Mouse (Mus musculus): ENCODE results near the gene Hfe2. TPM values are rescaled to one million over a fixed set of nuclear protein-coding genes. Genes with fewer than 3 reads are reported as not detected.

Gene Hfe2
- polyA plus RNA-seq, 1 experiment from 2014 or later = 0.57 TPM

- no peaks in the 10 kb centered on the region for H3K9me3 ChIP-seq (ENCODE audit: control insufficient read depth, low read length)
- H3K27ac ChIP-seq (ENCODE audit: low read length) = no peak overlapping the region
- no peak overlapping the region for H3K4me3 ChIP-seq (ENCODE audit: low read length)
- 41% methylated on average over 5 of the region's 5 CpGs for WGBS
- no peaks in the 10 kb centered on the region for H3K36me3 ChIP-seq (ENCODE audit: control insufficient read depth, insufficient read depth, low read length)
- H3K4me2 ChIP-seq (ENCODE audit: low read depth, low read length) = no peak overlapping the region
- peaks cover 6% of the 10 kb centered on the region for H3K27me3 ChIP-seq (ENCODE audit: control insufficient read depth, insufficient read depth, low read depth, low read length)
- H3K4me1 ChIP-seq (replicated peaks; ENCODE audit: control insufficient read depth, insufficient read depth, low read length) = no peaks in the 10 kb centered on the region
- no peak overlapping the region for H3K9ac ChIP-seq (ENCODE audit: low read length)
- ATAC-seq (ENCODE audit: low read depth) = no peak
Observed at GRCm38 (mm10) chr3:96520171-96520570, 4.8 kb upstream of the Hfe2 start.

GRCm38 (mm10) chr3:96522149-96522548 lies 2.8 kb upstream of the Hfe2 start:
- Histone ChIP-seq H3K9ac (ENCODE audit: low read length) (no peak overlapping the region), H3K36me3 (ENCODE audit: control insufficient read depth, insufficient read depth, low read length) (no peaks in the 10 kb centered on the region), H3K4me3 (ENCODE audit: low read length) (no peak overlapping the region), H3K27me3 (ENCODE audit: control insufficient read depth, insufficient read depth, low read depth, low read length) (peaks cover 25% of the 10 kb centered on the region), H3K9me3 (ENCODE audit: control insufficient read depth, low read length) (no peaks in the 10 kb centered on the region), H3K4me2 (ENCODE audit: low read depth, low read length) (no peak overlapping the region), H3K4me1 (replicated peaks; ENCODE audit: control insufficient read depth, insufficient read depth, low read length) (peaks cover 4% of the 10 kb centered on the region), H3K27ac (ENCODE audit: low read length) (no peak overlapping the region)
- WGBS = 53% methylated on average over 4 of the region's 4 CpGs
- ATAC-seq (ENCODE audit: low read depth) = no peak

DNA sequence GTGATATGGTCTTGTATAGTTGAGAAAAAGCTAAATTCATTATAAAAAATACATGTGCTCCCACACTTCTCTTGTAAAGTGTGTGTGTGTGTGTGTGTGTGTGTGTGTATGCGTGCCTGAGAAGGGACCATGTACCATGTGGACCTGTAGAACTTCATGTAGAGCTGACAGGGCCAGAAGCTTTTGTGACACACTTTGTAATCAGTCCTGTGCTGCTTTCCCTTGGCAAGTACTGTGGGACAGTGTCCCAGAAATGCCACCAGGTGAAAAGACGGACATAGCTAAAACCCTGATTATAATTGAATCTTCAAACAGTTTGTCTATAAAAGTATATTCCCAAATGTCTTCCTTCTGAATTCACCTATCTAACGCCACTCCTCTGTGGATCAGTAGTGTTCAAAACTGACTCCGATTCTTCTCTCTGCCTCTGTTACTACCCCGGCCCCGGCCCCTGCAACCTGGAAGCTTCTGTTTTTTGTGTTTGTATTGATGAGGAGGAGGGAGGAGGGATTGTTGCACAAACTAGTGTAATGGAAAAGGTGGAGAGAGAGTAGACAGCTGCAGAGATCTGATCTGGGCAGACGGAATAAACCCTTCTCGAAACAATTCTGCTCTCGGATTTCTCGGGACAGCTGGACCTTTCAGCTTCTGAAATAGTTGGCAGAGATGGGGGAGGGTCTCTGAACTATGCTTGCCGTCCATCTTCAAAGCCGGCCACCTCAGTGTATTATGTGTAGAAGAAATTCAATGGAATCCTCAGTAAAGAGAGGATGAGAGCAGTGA lies 753 bp upstream of the Hfe2 start:
- H3K4me3 ChIP-seq (ENCODE audit: low read length) = no peak overlapping the region
- WGBS = 58% methylated on average over 12 of the region's 12 CpGs
- peaks cover 43% of the 10 kb centered on the region for H3K27me3 ChIP-seq (ENCODE audit: control insufficient read depth, insufficient read depth, low read depth, low read length)
- peaks cover 6% of the 10 kb centered on the region for H3K4me1 ChIP-seq (replicated peaks; ENCODE audit: control insufficient read depth, insufficient read depth, low read length)
- no peaks in the 10 kb centered on the region for H3K9me3 ChIP-seq (ENCODE audit: control insufficient read depth, low read length)
- H3K4me2 ChIP-seq (ENCODE audit: low read depth, low read length) = no peak overlapping the region
- no peaks in the 10 kb centered on the region for H3K36me3 ChIP-seq (ENCODE audit: control insufficient read depth, insufficient read depth, low read length)
- no peak overlapping the region for H3K9ac ChIP-seq (ENCODE audit: low read length)
- no peak for ATAC-seq (ENCODE audit: low read depth)
- no peak overlapping the region for H3K27ac ChIP-seq (ENCODE audit: low read length)

- H3K4me2 ChIP-seq (ENCODE audit: low read depth, low read length) = no peak overlapping the region
- H3K9ac ChIP-seq (ENCODE audit: low read length) = no peak overlapping the region
- peaks cover 6% of the 10 kb centered on the region for H3K4me1 ChIP-seq (replicated peaks; ENCODE audit: control insufficient read depth, insufficient read depth, low read length)
- H3K9me3 ChIP-seq (ENCODE audit: control insufficient read depth, low read length) = no peaks in the 10 kb centered on the region
- no peak overlapping the region for H3K27ac ChIP-seq (ENCODE audit: low read length)
- ATAC-seq (ENCODE audit: low read depth) = no peak
- peaks cover 43% of the 10 kb centered on the region for H3K27me3 ChIP-seq (ENCODE audit: control insufficient read depth, insufficient read depth, low read depth, low read length)
- 73% methylated on average over 11 of the region's 11 CpGs for WGBS
- no peak overlapping the region for H3K4me3 ChIP-seq (ENCODE audit: low read length)
- H3K36me3 ChIP-seq (ENCODE audit: control insufficient read depth, insufficient read depth, low read length) = no peaks in the 10 kb centered on the region
Observed at GRCm38 (mm10) chr3:96526013-96526762, 1.2 kb downstream of the Hfe2 start.

GRCm38 (mm10) chr3:96526864-96527542 lies 2.0 kb downstream of the Hfe2 start:
- whole genome bisulfite sequencing = 5% methylated on average over 44 of the region's 44 CpGs
- Histone ChIP-seq H3K4me3 (ENCODE audit: low read length) (peak overlapping the region; percentile 46), H3K27me3 (ENCODE audit: control insufficient read depth, insufficient read depth, low read depth, low read length) (peaks cover 43% of the 10 kb centered on the region), H3K36me3 (ENCODE audit: control insufficient read depth, insufficient read depth, low read length) (no peaks in the 10 kb centered on the region), H3K9me3 (ENCODE audit: control insufficient read depth, low read length) (no peaks in the 10 kb centered on the region), H3K9ac (ENCODE audit: low read length) (no peak overlapping the region), H3K4me2 (ENCODE audit: low read depth, low read length) (peak overlapping the region; percentile 66), H3K27ac (ENCODE audit: low read length) (no peak overlapping the region), H3K4me1 (replicated peaks; ENCODE audit: control insufficient read depth, insufficient read depth, low read length) (peaks cover 6% of the 10 kb centered on the region)
- ATAC-seq (ENCODE audit: low read depth) = no peak

DNA sequence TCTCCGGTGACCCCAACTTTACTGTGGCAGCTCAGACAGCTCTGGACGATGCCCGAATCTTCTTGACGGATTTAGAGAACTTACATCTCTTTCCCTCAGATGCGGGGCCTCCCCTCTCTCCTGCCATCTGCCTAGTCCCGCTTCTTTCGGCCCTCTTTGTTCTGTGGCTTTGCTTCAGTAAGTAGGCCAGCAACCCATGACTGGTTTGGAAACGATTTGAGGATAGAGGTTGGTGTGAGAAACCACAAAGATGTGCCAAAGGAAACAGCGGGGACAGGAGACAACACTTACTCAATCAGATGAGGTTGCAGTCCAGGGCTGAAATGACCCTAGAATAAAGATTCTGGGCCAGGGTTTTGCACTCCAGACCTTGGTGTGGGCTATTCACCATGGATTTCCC lies 3.5 kb downstream of the Hfe2 start:
- Histone ChIP-seq H3K4me1 (replicated peaks; ENCODE audit: control insufficient read depth, insufficient read depth, low read length) (peaks cover 6% of the 10 kb centered on the region), H3K27me3 (ENCODE audit: control insufficient read depth, insufficient read depth, low read depth, low read length) (peaks cover 43% of the 10 kb centered on the region), H3K4me2 (ENCODE audit: low read depth, low read length) (no peak overlapping the region), H3K27ac (ENCODE audit: low read length) (no peak overlapping the region), H3K4me3 (ENCODE audit: low read length) (no peak overlapping the region), H3K36me3 (ENCODE audit: control insufficient read depth, insufficient read depth, low read length) (no peaks in the 10 kb centered on the region), H3K9ac (ENCODE audit: low read length) (no peak overlapping the region), H3K9me3 (ENCODE audit: control insufficient read depth, low read length) (no peaks in the 10 kb centered on the region)
- WGBS = 55% methylated on average over 9 of the region's 9 CpGs
- no peak for ATAC-seq (ENCODE audit: low read depth)

DNA sequence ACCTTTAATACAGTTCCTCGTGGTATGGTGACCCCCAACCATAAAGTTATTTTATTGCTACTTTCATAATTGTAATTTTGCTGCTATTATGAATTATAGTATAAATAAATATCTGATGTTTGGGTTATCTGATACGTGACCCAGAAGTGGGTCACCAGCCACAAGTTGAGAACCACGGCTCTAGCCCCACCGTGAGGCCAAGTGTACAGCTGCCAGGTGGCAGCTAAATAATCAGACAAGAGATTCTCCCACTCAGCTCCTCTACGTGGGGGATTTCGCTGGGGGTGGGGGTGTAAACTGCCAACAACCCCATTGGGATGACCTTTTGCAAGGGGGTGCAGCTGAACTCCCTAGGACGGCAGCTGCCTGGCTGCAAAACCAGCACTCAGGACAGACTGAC lies 7.1 kb downstream of the Hfe2 start:
- no peaks in the 10 kb centered on the region for H3K9me3 ChIP-seq (ENCODE audit: control insufficient read depth, low read length)
- no peak overlapping the region for H3K4me2 ChIP-seq (ENCODE audit: low read depth, low read length)
- no peak overlapping the region for H3K9ac ChIP-seq (ENCODE audit: low read length)
- peaks cover 19% of the 10 kb centered on the region for H3K27me3 ChIP-seq (ENCODE audit: control insufficient read depth, insufficient read depth, low read depth, low read length)
- H3K4me1 ChIP-seq (replicated peaks; ENCODE audit: control insufficient read depth, insufficient read depth, low read length) = peaks cover 4% of the 10 kb centered on the region
- WGBS = 41% methylated on average over 7 of the region's 7 CpGs
- H3K27ac ChIP-seq (ENCODE audit: low read length) = no peak overlapping the region
- no peak for ATAC-seq (ENCODE audit: low read depth)
- no peak overlapping the region for H3K4me3 ChIP-seq (ENCODE audit: low read length)
- H3K36me3 ChIP-seq (ENCODE audit: control insufficient read depth, insufficient read depth, low read length) = no peaks in the 10 kb centered on the region

GRCm38 (mm10) chr3:96534300-96534699 lies 9.3 kb downstream of the Hfe2 start:
- no peaks in the 10 kb centered on the region for H3K4me1 ChIP-seq (replicated peaks; ENCODE audit: control insufficient read depth, insufficient read depth, low read length)
- no peaks in the 10 kb centered on the region; the same call in 1 of the 2 replicates for H3K27me3 ChIP-seq (ENCODE audit: control insufficient read depth, insufficient read depth, low read depth, low read length)
- H3K9ac ChIP-seq (ENCODE audit: low read length) = no peak overlapping the region
- no peak for ATAC-seq (ENCODE audit: low read depth)
- no peak overlapping the region for H3K4me3 ChIP-seq (ENCODE audit: low read length)
- no peak overlapping the region for H3K27ac ChIP-seq (ENCODE audit: low read length)
- no peaks in the 10 kb centered on the region for H3K36me3 ChIP-seq (ENCODE audit: control insufficient read depth, insufficient read depth, low read length)
- H3K9me3 ChIP-seq (ENCODE audit: control insufficient read depth, low read length) = no peaks in the 10 kb centered on the region
- H3K4me2 ChIP-seq (ENCODE audit: low read depth, low read length) = no peak overlapping the region
- WGBS = 43% methylated on average over 2 of the region's 2 CpGs

DNA sequence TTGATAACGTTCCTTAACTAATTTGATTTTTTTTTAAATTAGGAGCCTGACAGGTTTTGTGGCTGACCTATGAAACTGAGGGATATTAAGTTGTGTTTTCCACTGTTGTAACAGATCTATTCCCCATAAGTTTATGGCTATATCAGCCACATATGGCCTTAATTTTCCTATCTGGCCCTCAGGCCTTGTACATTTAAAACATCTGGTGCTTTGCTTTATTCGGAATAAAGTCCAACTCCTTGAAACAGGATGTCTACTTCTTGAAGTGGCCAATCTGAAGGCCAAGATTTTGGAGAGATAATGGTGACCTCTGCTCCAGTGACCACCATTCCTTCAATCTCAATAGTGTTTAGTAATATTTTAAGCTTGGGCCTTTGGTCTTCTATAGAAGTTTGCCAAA lies 14.3 kb downstream of the Hfe2 start:
- ATAC-seq (ENCODE audit: low read depth) = no peak

More for the DNA sequence above, 14.3 kb downstream of the Hfe2 start:
- H3K9me3 ChIP-seq (ENCODE audit: control insufficient read depth, low read length) = no peaks in the 10 kb centered on the region
- H3K4me3 ChIP-seq (ENCODE audit: low read length) = no peak overlapping the region
- H3K36me3 ChIP-seq (ENCODE audit: control insufficient read depth, insufficient read depth, low read length) = no peaks in the 10 kb centered on the region
- 65% methylated on average over 2 of the region's 2 CpGs for WGBS
- H3K4me2 ChIP-seq (ENCODE audit: low read depth, low read length) = no peak overlapping the region
- H3K27me3 ChIP-seq (ENCODE audit: control insufficient read depth, insufficient read depth, low read depth, low read length) = peaks cover 6% of the 10 kb centered on the region; the same call in 1 of the 2 replicates
- H3K4me1 ChIP-seq (replicated peaks; ENCODE audit: control insufficient read depth, insufficient read depth, low read length) = no peaks in the 10 kb centered on the region
- H3K9ac ChIP-seq (ENCODE audit: low read length) = no peak overlapping the region
- H3K27ac ChIP-seq (ENCODE audit: low read length) = no peak overlapping the region
